Mouse (Mus musculus) heart, postnatal 0 days (tissue): ENCODE measurements at regions not wholly inside any gene's neighbourhood (a gene's known extent, or its start where the extent isn't known, plus 50 kb on each side); places are given as distances from the start of the nearest gene placed in this dataset.

ENCODE experiments used
- CTCF ChIP-seq: IDR thresholded peaks from 2 replicates; pipeline ENCODE4 v1.5.1; 2016; ENCODE audit warnings: antibody characterized with exemption, control low read depth, low read depth
- EP300 ChIP-seq: IDR thresholded peaks from 2 replicates; pipeline ENCODE4 v1.6.1; 2016; ENCODE audit warnings: antibody characterized with exemption, low read depth

DNA sequence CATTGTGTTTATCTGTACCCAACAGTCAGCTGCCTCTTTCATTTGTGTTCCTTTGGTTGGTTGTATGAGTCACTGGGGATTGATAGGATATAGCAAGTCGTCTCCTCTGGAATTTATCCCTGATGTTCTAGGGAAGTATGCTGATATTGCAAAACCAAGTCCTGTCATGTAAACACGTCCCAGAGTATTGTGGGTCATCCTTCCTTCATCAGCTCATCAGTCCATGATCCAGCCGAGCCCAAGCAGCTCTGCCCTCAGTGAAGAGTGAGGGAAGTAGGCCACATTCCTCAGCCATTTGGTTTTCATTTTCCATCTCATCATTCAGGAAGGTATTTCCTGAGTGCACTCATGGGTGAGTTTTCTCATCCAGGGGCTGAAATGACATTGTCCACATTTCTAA lies 54.3 kb upstream of the Ampd3 start:
- TF ChIP-seq EP300 (no peak), CTCF (no peak)
